Mouse (Mus musculus) liver, postnatal 0 days (tissue): ENCODE data around the gene Sstr2. TPM values are rescaled to one million over a fixed set of nuclear protein-coding genes. Genes with fewer than 3 reads are reported as not detected.

Experiments
- ATAC-seq: fragments of 200-750 bp; cut with Nextera tagmentation; 2 replicates; pipeline ENCODE4 v1.8.0; 2017; ENCODE audit warnings: mild to moderate bottlenecking, moderate library complexity
- DNase-seq: peaks from one replicate; pipeline ENCODE4 v3.0.0-alpha.2; 2016
- H3K27ac ChIP-seq: fragments of 300-500 bp; sonication (generic); 2 replicates; pipeline ENCODE4 v1.5.1; 2014; ENCODE audit warnings: antibody characterized with exemption, moderate library complexity, mild to moderate bottlenecking, low read depth
- H3K27me3 ChIP-seq: fragments of 300-500 bp; sonication (generic); 2 replicates; pipeline ENCODE4 v1.6.1; 2014; ENCODE audit warnings: low read length, control low read depth, mixed read lengths; ENCODE audit not compliant: insufficient read depth
- H3K36me3 ChIP-seq: fragments of 300-500 bp; sonication (generic); replicated peaks from 2 replicates; pipeline ENCODE4 v1.6.1; 2014; ENCODE audit warnings: mild to moderate bottlenecking, control low read depth, low read length, moderate library complexity, mixed read lengths; ENCODE audit not compliant: insufficient read depth
- H3K4me1 ChIP-seq: fragments of 300-500 bp; sonication (generic); 2 replicates; pipeline ENCODE4 v1.6.1; 2014; ENCODE audit warnings: antibody characterized with exemption, mild to moderate bottlenecking, control low read depth; ENCODE audit not compliant: insufficient read depth
- H3K4me2 ChIP-seq: fragments of 300-500 bp; sonication (generic); 2 replicates; pipeline ENCODE4 v1.6.1; 2014; ENCODE audit warnings: low read depth, mild to moderate bottlenecking, low read length, moderate library complexity, mixed read lengths
- H3K4me3 ChIP-seq: fragments of 300-500 bp; sonication (generic); 2 replicates; pipeline ENCODE4 v1.5.1; 2014; ENCODE audit warnings: low read depth, low read length
- H3K9ac ChIP-seq: fragments of 300-500 bp; sonication (generic); replicated peaks from 2 replicates; pipeline ENCODE4 v1.6.1; 2014; ENCODE audit warnings: mild to moderate bottlenecking, moderate library complexity
- H3K9me3 ChIP-seq: fragments of 300-500 bp; sonication (generic); 2 replicates; pipeline ENCODE4 v1.6.1; 2016; ENCODE audit warnings: mild to moderate bottlenecking, control low read depth, low read length, mixed read lengths
- CTCF ChIP-seq: sonication (generic); IDR thresholded peaks from 2 replicates; pipeline ENCODE4 v1.5.1; 2016; ENCODE audit warnings: antibody characterized with exemption, low read depth
- EP300 ChIP-seq: IDR thresholded peaks from 2 replicates; pipeline ENCODE4 v1.6.1; 2016; ENCODE audit warnings: antibody characterized with exemption, low read depth, mild to moderate bottlenecking
- WGBS: fragments of 180-500 bp; shearing (Covaris S2); extraction: QIAGEN DNeasy Blood & Tissue Kit; methylation state at CpG from one replicate; pipeline ENCODE4 v1.1.7; 2014; ENCODE audit not compliant: insufficient replicate concordance; 5-methylcytosine and 5-hydroxymethylcytosine counted together
- polyA plus RNA-seq: library from polyadenylated mRNA; unstranded; fragments of >200 nt; fragmentation: Nextera tagmentation; extraction: Ambion mirVana; gene quantifications from 2 replicates; pipeline ENCODE4 v1.2.1, GENCODE M21; 2015

Gene Sstr2
- polyA plus RNA-seq, 1 experiment from 2014 or later = 1.6 TPM

- WGBS = 41% methylated on average over 10 of the region's 10 CpGs
- DNase-seq = peak; percentile 38
- peak; percentile 35; the same call in 1 of the 2 replicates for ATAC-seq
- Histone ChIP-seq H3K36me3 (peaks cover 45% of the 10 kb centered on the region), H3K4me2 (peak overlapping the region; percentile 5; the same call in 1 of the 2 replicates), H3K4me1 (peaks cover 28% of the 10 kb centered on the region), H3K27ac (peak overlapping the region; percentile 36; the same call in 1 of the 2 replicates), H3K27me3 (no peaks in the 10 kb centered on the region), H3K9ac (no peak overlapping the region), H3K4me3 (no peak overlapping the region), H3K9me3 (no peaks in the 10 kb centered on the region)
- no peak for TF ChIP-seq CTCF
- no peak for TF ChIP-seq EP300
These were observed 47.5 kb downstream of the Sstr2 start for GRCm38 (mm10) chr11:113666648-113667047.

- H3K27ac ChIP-seq = peak overlapping the region; percentile 36
- ATAC-seq = peak; percentile 47; the same call in 1 of the 2 replicates
- 0 out of 2 replicates have a peak overlapping the region, but pooled peaks have one; percentile 5 for H3K4me2 ChIP-seq
- H3K4me1 ChIP-seq = peaks cover 28% of the 10 kb centered on the region
- DNase-seq = no peak
- H3K9me3 ChIP-seq = no peaks in the 10 kb centered on the region
- H3K4me3 ChIP-seq = no peak overlapping the region
- H3K9ac ChIP-seq = no peak overlapping the region
- no peaks in the 10 kb centered on the region for H3K27me3 ChIP-seq
- H3K36me3 ChIP-seq = peaks cover 41% of the 10 kb centered on the region
- TF ChIP-seq EP300 (no peak), CTCF (no peak)
- WGBS = 64% methylated on average over 2 of the region's 2 CpGs
These were observed 48.0 kb downstream of the Sstr2 start for GRCm38 (mm10) chr11:113667122-113667521.

- peaks cover 28% of the 10 kb centered on the region for H3K4me1 ChIP-seq
- peaks cover 40% of the 10 kb centered on the region for H3K36me3 ChIP-seq
- TF ChIP-seq CTCF (no peak), EP300 (no peak)
- DNase-seq (no peak), ATAC-seq (no peak)
- WGBS = 59% methylated on average over 4 of the region's 4 CpGs
- peak overlapping the region; percentile 36; the same call in 1 of the 2 replicates for H3K27ac ChIP-seq
- H3K9ac ChIP-seq = no peak overlapping the region
- H3K9me3 ChIP-seq = no peaks in the 10 kb centered on the region
- H3K4me3 ChIP-seq = no peak overlapping the region
- H3K27me3 ChIP-seq = no peaks in the 10 kb centered on the region
- no peak overlapping the region for H3K4me2 ChIP-seq
These were observed 48.6 kb downstream of the Sstr2 start for GRCm38 (mm10) chr11:113667704-113668103.

- ATAC-seq (no peak), DNase-seq (no peak)
- H3K9ac ChIP-seq = no peak overlapping the region
- TF ChIP-seq EP300 (no peak), CTCF (no peak)
- H3K4me1 ChIP-seq = peaks cover 28% of the 10 kb centered on the region
- H3K9me3 ChIP-seq = no peaks in the 10 kb centered on the region
- H3K36me3 ChIP-seq = peaks cover 41% of the 10 kb centered on the region
- no peak overlapping the region for H3K27ac ChIP-seq
- H3K4me3 ChIP-seq = no peak overlapping the region
- 75% methylated on average over 5 of the region's 5 CpGs for WGBS
- H3K4me2 ChIP-seq = no peak overlapping the region
- H3K27me3 ChIP-seq = no peaks in the 10 kb centered on the region
These were observed 49.7 kb downstream of the Sstr2 start for GRCm38 (mm10) chr11:113668857-113669256.

- TF ChIP-seq EP300 (no peak), CTCF (no peak)
- H3K36me3 ChIP-seq = peaks cover 41% of the 10 kb centered on the region
- peaks cover 28% of the 10 kb centered on the region for H3K4me1 ChIP-seq
- ATAC-seq (no peak; the same call in 1 of the 2 replicates), DNase-seq (no peak)
- 53% methylated on average over 4 of the region's 4 CpGs for WGBS
- H3K9ac ChIP-seq = no peak overlapping the region
- no peaks in the 10 kb centered on the region for H3K9me3 ChIP-seq
- H3K27ac ChIP-seq = no peak overlapping the region
- H3K4me2 ChIP-seq = no peak overlapping the region
- H3K27me3 ChIP-seq = no peaks in the 10 kb centered on the region
- H3K4me3 ChIP-seq = no peak overlapping the region
These were observed 50.6 kb downstream of the Sstr2 start for GRCm38 (mm10) chr11:113669711-113670110.

- ATAC-seq (no peak), DNase-seq (no peak)
- Histone ChIP-seq H3K9ac (no peak overlapping the region), H3K4me2 (no peak overlapping the region), H3K4me1 (peaks cover 11% of the 10 kb centered on the region), H3K27me3 (no peaks in the 10 kb centered on the region), H3K36me3 (peaks cover 53% of the 10 kb centered on the region), H3K4me3 (no peak overlapping the region), H3K9me3 (no peaks in the 10 kb centered on the region), H3K27ac (no peak overlapping the region)
- 94% methylated on average over 4 of the region's 4 CpGs for WGBS
- TF ChIP-seq EP300 = no peak
- TF ChIP-seq CTCF = no peak
These were observed 54.5 kb downstream of the Sstr2 start for GRCm38 (mm10) chr11:113673614-113674013.

- Histone ChIP-seq H3K9me3 (no peaks in the 10 kb centered on the region), H3K4me3 (no peak overlapping the region), H3K27ac (no peak overlapping the region), H3K27me3 (no peaks in the 10 kb centered on the region), H3K9ac (no peak overlapping the region), H3K4me2 (no peak overlapping the region), H3K4me1 (peaks cover 10% of the 10 kb centered on the region), H3K36me3 (peaks cover 55% of the 10 kb centered on the region)
- DNase-seq = no peak
- 93% methylated on average over 5 of the region's 5 CpGs for WGBS
- TF ChIP-seq CTCF (no peak), EP300 (no peak)
- no peak for ATAC-seq
These were observed 55.5 kb downstream of the Sstr2 start for GRCm38 (mm10) chr11:113674595-113674994.

Other genes starting within 250 kb of the Sstr2 start
- gene Cog1, start 29.8 kb downstream of the Sstr2 start, polyA plus RNA-seq = 6.5 and 7.1 TPM in 2 replicates
- gene Slc39a11, start 30.7 kb downstream of the Sstr2 start, polyA plus RNA-seq = 10.2 and 10.9 TPM in 2 replicates
- gene Fam104a, start 64.8 kb downstream of the Sstr2 start, polyA plus RNA-seq = 24.1 and 26.5 TPM in 2 replicates
- 4.3 and 4.6 TPM in 2 replicates for gene D11Wsu47e, start 65.1 kb downstream of the Sstr2 start, polyA plus RNA-seq
- 0.38 and 0.46 TPM in 2 replicates for gene Cpsf4l, start 90.7 kb downstream of the Sstr2 start, polyA plus RNA-seq
- 12.4 and 13.7 TPM in 2 replicates for gene Cdc42ep4, start 132.5 kb downstream of the Sstr2 start, polyA plus RNA-seq